Mouse (Mus musculus) lung, postnatal 0 days (tissue): ENCODE measurements at regions not wholly inside any gene's neighbourhood (a gene's known extent, or its start where the extent isn't known, plus 50 kb on each side); places are given as distances from the start of the nearest gene placed in this dataset.

Source experiments
- ATAC-seq: fragments of 200-750 bp; cut with Nextera tagmentation; 2 replicates; pipeline ENCODE4 v1.8.0; 2017; ENCODE audit warnings: moderate library complexity
- DNase-seq: peaks from one replicate; pipeline ENCODE4 v3.0.0-alpha.2; 2016; ENCODE audit warnings: low spot score
- H3K27ac ChIP-seq: fragments of 300-500 bp; sonication (generic); 2 replicates; pipeline ENCODE4 v1.5.1; 2014; ENCODE audit warnings: antibody characterized with exemption, mild to moderate bottlenecking, low read length, mixed read lengths
- H3K27me3 ChIP-seq: fragments of 300-500 bp; sonication (generic); replicated peaks from 2 replicates; pipeline ENCODE4 v1.6.1; 2014; ENCODE audit warnings: low read length, mixed read lengths; ENCODE audit not compliant: insufficient read depth
- H3K36me3 ChIP-seq: fragments of 300-500 bp; sonication (generic); 2 replicates; pipeline ENCODE4 v1.6.1; 2014; ENCODE audit warnings: low read length, mixed read lengths; ENCODE audit not compliant: insufficient read depth
- H3K4me1 ChIP-seq: fragments of 300-500 bp; sonication (generic); 2 replicates; pipeline ENCODE4 v1.6.1; 2014; ENCODE audit warnings: antibody characterized with exemption, low read depth, low read length, mixed read lengths; ENCODE audit not compliant: insufficient read depth
- H3K4me2 ChIP-seq: fragments of 300-500 bp; sonication (generic); replicated peaks from 2 replicates; pipeline ENCODE4 v1.6.1; 2014; ENCODE audit warnings: low read depth, mild to moderate bottlenecking, low read length, moderate library complexity, mixed read lengths
- H3K4me3 ChIP-seq: fragments of 300-500 bp; sonication (generic); 2 replicates; pipeline ENCODE4 v1.5.1; 2014; ENCODE audit warnings: low read depth, low read length
- H3K9ac ChIP-seq: fragments of 300-500 bp; sonication (generic); replicated peaks from 2 replicates; pipeline ENCODE4 v1.6.1; 2014; ENCODE audit warnings: low read depth, mild to moderate bottlenecking
- H3K9me3 ChIP-seq: fragments of 300-500 bp; sonication (generic); 2 replicates; pipeline ENCODE4 v1.6.1; 2016; ENCODE audit warnings: low read length, mixed read lengths
- CTCF ChIP-seq: IDR thresholded peaks from 2 replicates; pipeline ENCODE4 v1.5.1; 2016; ENCODE audit warnings: antibody characterized with exemption, mild to moderate bottlenecking
- EP300 ChIP-seq: IDR thresholded peaks from 2 replicates; pipeline ENCODE4 v1.6.1; 2016; ENCODE audit warnings: antibody characterized with exemption, mild to moderate bottlenecking, control low read depth
- WGBS: fragments of 180-500 bp; shearing (Covaris S2); extraction: QIAGEN DNeasy Blood & Tissue Kit; methylation state at CpG from one replicate; pipeline ENCODE4 v1.1.7; 2014; 5-methylcytosine and 5-hydroxymethylcytosine counted together

DNA sequence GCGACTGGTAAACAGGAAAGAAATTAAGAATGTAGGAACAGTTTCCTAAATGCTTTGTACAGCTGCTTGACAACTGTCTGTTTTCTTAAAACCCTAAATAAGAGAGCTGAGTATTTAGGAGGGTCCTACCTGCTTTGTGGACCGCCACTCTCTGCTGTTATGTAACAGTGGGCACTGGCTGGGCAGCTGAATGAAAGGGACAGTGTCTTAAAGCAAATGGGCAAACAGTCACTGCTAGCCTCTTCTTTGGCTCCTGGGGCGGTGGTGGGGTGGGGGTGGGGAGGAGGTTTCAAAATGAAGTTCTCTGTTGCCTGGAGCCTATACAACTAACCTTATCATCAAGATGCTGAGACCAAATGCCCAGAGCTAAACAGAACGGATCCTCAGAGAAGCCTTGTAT, 208.4 kb upstream of the Sox2 start:
- no peak for DNase-seq
- Histone ChIP-seq H3K4me1 (no peaks in the 10 kb centered on the region; the same call in 1 of the 2 replicates), H3K4me3 (no peak overlapping the region), H3K4me2 (no peak overlapping the region), H3K36me3 (no peaks in the 10 kb centered on the region), H3K27ac (no peak overlapping the region), H3K27me3 (no peaks in the 10 kb centered on the region), H3K9ac (no peak overlapping the region), H3K9me3 (no peaks in the 10 kb centered on the region)
- no peak for TF ChIP-seq EP300
- TF ChIP-seq CTCF: no peak
- ATAC-seq: no peak
- WGBS: 66% methylated on average over 4 of the region's 4 CpGs

- no peak overlapping the region for H3K9ac ChIP-seq
- no peak overlapping the region for H3K4me2 ChIP-seq
- no peaks in the 10 kb centered on the region for H3K27me3 ChIP-seq
- H3K4me3 ChIP-seq: no peak overlapping the region
- no peak for TF ChIP-seq EP300
- no peak for TF ChIP-seq CTCF
- 54% methylated on average over 5 of the region's 5 CpGs for WGBS
- no peak overlapping the region for H3K27ac ChIP-seq
- H3K36me3 ChIP-seq: no peaks in the 10 kb centered on the region
- no peak for DNase-seq
- H3K9me3 ChIP-seq: no peaks in the 10 kb centered on the region
- H3K4me1 ChIP-seq: no peaks in the 10 kb centered on the region; the same call in 1 of the 2 replicates
- ATAC-seq: no peak
Measured at GRCm38 (mm10) chr3:34441266-34441665, 208.9 kb upstream of the Sox2 start.

DNA sequence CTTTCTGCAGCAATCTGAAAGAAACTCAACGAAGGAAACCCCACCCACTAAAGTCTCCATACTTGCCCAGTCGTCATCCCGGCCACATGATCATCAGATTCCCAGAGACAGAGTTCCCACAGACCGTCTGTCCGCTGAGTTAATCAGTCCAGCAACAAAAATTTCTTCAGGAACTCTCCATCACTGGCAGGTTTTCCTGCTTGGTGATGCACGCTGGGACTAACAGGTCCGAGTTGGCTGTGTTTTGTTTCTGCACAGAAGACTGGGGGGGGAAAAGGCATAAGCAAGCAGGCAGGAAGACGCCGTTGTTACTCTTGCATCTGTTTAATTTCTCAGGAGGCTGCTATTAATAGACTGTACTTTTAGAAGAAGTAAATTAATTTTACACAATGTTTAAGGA, 215.3 kb upstream of the Sox2 start:
- DNase-seq (no peak), ATAC-seq (no peak)
- no peaks in the 10 kb centered on the region for H3K4me1 ChIP-seq
- 60% methylated on average over 9 of the region's 9 CpGs for WGBS
- H3K9ac ChIP-seq: no peak overlapping the region
- no peaks in the 10 kb centered on the region for H3K27me3 ChIP-seq
- H3K36me3 ChIP-seq: no peaks in the 10 kb centered on the region
- H3K4me3 ChIP-seq: no peak overlapping the region
- no peaks in the 10 kb centered on the region for H3K9me3 ChIP-seq
- H3K4me2 ChIP-seq: no peak overlapping the region
- TF ChIP-seq CTCF (no peak), EP300 (no peak)
- H3K27ac ChIP-seq: no peak overlapping the region

- DNase-seq (no peak), ATAC-seq (no peak)
- TF ChIP-seq EP300 (no peak), CTCF (no peak)
- Histone ChIP-seq H3K4me2 (no peak overlapping the region), H3K4me1 (no peaks in the 10 kb centered on the region), H3K27ac (no peak overlapping the region), H3K36me3 (no peaks in the 10 kb centered on the region), H3K27me3 (no peaks in the 10 kb centered on the region), H3K4me3 (no peak overlapping the region), H3K9ac (no peak overlapping the region), H3K9me3 (no peaks in the 10 kb centered on the region)
- 82% methylated on average over 8 of the region's 8 CpGs for WGBS
Measured at GRCm38 (mm10) chr3:34427967-34428366, 222.2 kb upstream of the Sox2 start.

GRCm38 (mm10) chr3:34427495-34427894, 222.7 kb upstream of the Sox2 start:
- no peak for TF ChIP-seq CTCF
- no peak for TF ChIP-seq EP300
- Histone ChIP-seq H3K4me1 (no peaks in the 10 kb centered on the region), H3K27me3 (no peaks in the 10 kb centered on the region), H3K9ac (no peak overlapping the region), H3K36me3 (no peaks in the 10 kb centered on the region), H3K27ac (no peak overlapping the region), H3K4me3 (no peak overlapping the region), H3K9me3 (no peaks in the 10 kb centered on the region), H3K4me2 (no peak overlapping the region)
- no peak for DNase-seq
- 75% methylated on average over 4 of the region's 4 CpGs for WGBS
- ATAC-seq: no peak

DNA sequence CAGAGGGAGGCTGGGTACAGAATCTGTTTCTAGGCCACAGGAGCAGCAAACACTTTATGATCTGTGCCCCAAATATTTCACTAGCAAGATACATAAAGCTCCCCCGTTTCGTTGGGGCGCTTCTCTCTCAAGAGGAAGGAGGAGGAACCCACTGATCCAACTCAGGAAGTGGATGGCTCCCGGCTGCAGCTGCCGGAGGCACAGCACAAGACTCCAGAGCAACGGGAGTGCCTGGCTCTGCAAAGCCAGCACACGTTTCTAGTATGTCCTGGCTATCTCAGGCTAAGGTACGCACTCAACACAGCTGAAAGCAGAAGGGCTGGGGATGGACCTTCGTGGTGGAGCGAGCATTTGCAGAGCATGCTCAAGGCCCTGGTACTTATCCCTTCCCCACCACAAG, 223.2 kb upstream of the Sox2 start:
- H3K4me1 ChIP-seq: no peaks in the 10 kb centered on the region
- DNase-seq (no peak), ATAC-seq (no peak)
- H3K27ac ChIP-seq: no peak overlapping the region
- H3K27me3 ChIP-seq: no peaks in the 10 kb centered on the region
- H3K4me3 ChIP-seq: no peak overlapping the region
- no peaks in the 10 kb centered on the region for H3K9me3 ChIP-seq
- 65% methylated on average over 10 of the region's 10 CpGs for WGBS
- no peaks in the 10 kb centered on the region for H3K36me3 ChIP-seq
- no peak overlapping the region for H3K4me2 ChIP-seq
- TF ChIP-seq EP300: no peak
- TF ChIP-seq CTCF: no peak
- no peak overlapping the region for H3K9ac ChIP-seq

- Histone ChIP-seq H3K36me3 (no peaks in the 10 kb centered on the region), H3K9ac (no peak overlapping the region), H3K27me3 (no peaks in the 10 kb centered on the region), H3K4me1 (no peaks in the 10 kb centered on the region), H3K9me3 (no peaks in the 10 kb centered on the region), H3K27ac (no peak overlapping the region), H3K4me3 (no peak overlapping the region), H3K4me2 (no peak overlapping the region)
- TF ChIP-seq CTCF (no peak), EP300 (no peak)
- no peak for DNase-seq
- no peak for ATAC-seq
- WGBS: 65% methylated on average over 3 of the region's 3 CpGs
Measured at GRCm38 (mm10) chr3:34411915-34412306, 238.3 kb upstream of the Sox2 start.
